Mouse (Mus musculus): ENCODE results near the gene Plg. TPM values are rescaled to one million over a fixed set of nuclear protein-coding genes. Genes with fewer than 3 reads are reported as not detected.
A peak's percentile ranks its signal among the peaks of the same experiment; 100 is the strongest.

Gene Plg
- polyA plus RNA-seq, 1 experiment from 2014 or later, result 0.11 TPM

GRCm38 (mm10) chr17:12367373-12367930, 11.0 kb upstream of the Plg start:
- H3K36me3 ChIP-seq, result no peaks in the 10 kb centered on the region
- WGBS, result 37% methylated on average over 5 of the region's 5 CpGs

GRCm38 (mm10) chr17:12369393-12369792, 9.0 kb upstream of the Plg start:
- H3K9me3 ChIP-seq, result no peaks in the 10 kb centered on the region
- H3K27ac ChIP-seq, result no peak overlapping the region
- WGBS, result 36% methylated on average over 5 of the region's 5 CpGs
- no peak overlapping the region for H3K4me3 ChIP-seq
- H3K4me1 ChIP-seq, result peaks cover 3% of the 10 kb centered on the region
- no peak overlapping the region for H3K4me2 ChIP-seq (replicated peaks)
- H3K27me3 ChIP-seq (replicated peaks), result no peaks in the 10 kb centered on the region
- no peaks in the 10 kb centered on the region for H3K36me3 ChIP-seq
- H3K9ac ChIP-seq, result no peak overlapping the region
- ATAC-seq (ENCODE audit: low FRiP score, low read depth), result no peak

More at GRCm38 (mm10) chr17:12367373-12367930, 11.0 kb upstream of the Plg start:
- Histone ChIP-seq H3K4me3 (no peak overlapping the region), H3K27me3 (replicated peaks) (no peaks in the 10 kb centered on the region), H3K27ac (no peak overlapping the region), H3K4me1 (peaks cover 3% of the 10 kb centered on the region), H3K4me2 (replicated peaks) (no peak overlapping the region), H3K9ac (no peak overlapping the region), H3K9me3 (no peaks in the 10 kb centered on the region)
- ATAC-seq (ENCODE audit: low FRiP score, low read depth), result peak; percentile 71; the same call in 1 of the 2 replicates

GRCm38 (mm10) chr17:12370289-12370688, 8.1 kb upstream of the Plg start:
- no peak overlapping the region for H3K4me3 ChIP-seq
- no peak overlapping the region for H3K9ac ChIP-seq
- H3K9me3 ChIP-seq, result no peaks in the 10 kb centered on the region
- no peak overlapping the region for H3K27ac ChIP-seq
- no peaks in the 10 kb centered on the region for H3K36me3 ChIP-seq
- 88% methylated on average over 4 of the region's 4 CpGs for WGBS
- H3K4me2 ChIP-seq (replicated peaks), result no peak overlapping the region
- H3K4me1 ChIP-seq, result peaks cover 3% of the 10 kb centered on the region
- H3K27me3 ChIP-seq (replicated peaks), result no peaks in the 10 kb centered on the region
- no peak for ATAC-seq (ENCODE audit: low FRiP score, low read depth)

GRCm38 (mm10) chr17:12371310-12371925, 7.0 kb upstream of the Plg start:
- Histone ChIP-seq H3K4me3 (no peak overlapping the region), H3K27me3 (replicated peaks) (no peaks in the 10 kb centered on the region), H3K9me3 (no peaks in the 10 kb centered on the region), H3K9ac (no peak overlapping the region), H3K4me1 (peaks cover 3% of the 10 kb centered on the region), H3K36me3 (no peaks in the 10 kb centered on the region), H3K27ac (no peak overlapping the region), H3K4me2 (replicated peaks) (peak overlapping the region; percentile 38)
- 39% methylated on average over 10 of the region's 10 CpGs for WGBS
- ATAC-seq (ENCODE audit: low FRiP score, low read depth), result no peak

GRCm38 (mm10) chr17:12372021-12372420, 6.4 kb upstream of the Plg start:
- Histone ChIP-seq H3K27me3 (replicated peaks) (no peaks in the 10 kb centered on the region), H3K4me1 (peaks cover 3% of the 10 kb centered on the region), H3K4me3 (no peak overlapping the region), H3K9me3 (no peaks in the 10 kb centered on the region), H3K36me3 (no peaks in the 10 kb centered on the region), H3K4me2 (replicated peaks) (peak overlapping the region; percentile 38), H3K27ac (no peak overlapping the region), H3K9ac (no peak overlapping the region)
- peak; percentile 38; the same call in 1 of the 2 replicates for ATAC-seq (ENCODE audit: low FRiP score, low read depth)
- 25% methylated on average over 4 of the region's 4 CpGs for WGBS

GRCm38 (mm10) chr17:12373601-12374144, 4.7 kb upstream of the Plg start:
- 85% methylated on average over 3 of the region's 3 CpGs for WGBS

GRCm38 (mm10) chr17:12380287-12380686, 1.9 kb downstream of the Plg start:
- Histone ChIP-seq H3K9me3 (no peaks in the 10 kb centered on the region), H3K4me3 (no peak overlapping the region), H3K36me3 (no peaks in the 10 kb centered on the region), H3K9ac (no peak overlapping the region), H3K4me2 (replicated peaks) (no peak overlapping the region), H3K27me3 (replicated peaks) (no peaks in the 10 kb centered on the region), H3K27ac (no peak overlapping the region), H3K4me1 (no peaks in the 10 kb centered on the region)
- ATAC-seq (ENCODE audit: low FRiP score, low read depth), result no peak
- WGBS, result 90% methylated on average over 4 of the region's 4 CpGs

More at GRCm38 (mm10) chr17:12373601-12374144, 4.7 kb upstream of the Plg start:
- no peaks in the 10 kb centered on the region for H3K9me3 ChIP-seq
- H3K4me3 ChIP-seq, result no peak overlapping the region
- H3K4me1 ChIP-seq, result peaks cover 3% of the 10 kb centered on the region
- no peak for ATAC-seq (ENCODE audit: low FRiP score, low read depth)
- no peaks in the 10 kb centered on the region for H3K36me3 ChIP-seq
- H3K9ac ChIP-seq, result no peak overlapping the region
- H3K27me3 ChIP-seq (replicated peaks), result no peaks in the 10 kb centered on the region
- H3K4me2 ChIP-seq (replicated peaks), result no peak overlapping the region
- H3K27ac ChIP-seq, result no peak overlapping the region

GRCm38 (mm10) chr17:12381579-12381978, 3.2 kb downstream of the Plg start:
- no peak overlapping the region for H3K4me3 ChIP-seq
- no peaks in the 10 kb centered on the region for H3K27me3 ChIP-seq (replicated peaks)
- H3K9me3 ChIP-seq, result no peaks in the 10 kb centered on the region
- no peak overlapping the region for H3K27ac ChIP-seq
- no peaks in the 10 kb centered on the region for H3K4me1 ChIP-seq
- H3K9ac ChIP-seq, result no peak overlapping the region
- H3K4me2 ChIP-seq (replicated peaks), result no peak overlapping the region
- H3K36me3 ChIP-seq, result no peaks in the 10 kb centered on the region
- ATAC-seq (ENCODE audit: low FRiP score, low read depth), result no peak
- WGBS, result 84% methylated on average over 2 of the region's 2 CpGs

- no peaks in the 10 kb centered on the region for H3K9me3 ChIP-seq
- no peak overlapping the region for H3K9ac ChIP-seq
- no peak overlapping the region for H3K27ac ChIP-seq
- no peaks in the 10 kb centered on the region for H3K36me3 ChIP-seq
- H3K4me3 ChIP-seq, result no peak overlapping the region
- H3K27me3 ChIP-seq (replicated peaks), result no peaks in the 10 kb centered on the region
- WGBS, result 22% methylated on average over 2 of the region's 2 CpGs
- ATAC-seq (ENCODE audit: low FRiP score, low read depth), result peak; percentile 79
- no peak overlapping the region for H3K4me2 ChIP-seq (replicated peaks)
- H3K4me1 ChIP-seq, result no peaks in the 10 kb centered on the region
Measured at GRCm38 (mm10) chr17:12382531-12382930, 4.1 kb downstream of the Plg start.

GRCm38 (mm10) chr17:12385049-12385794, 6.8 kb downstream of the Plg start:
- Histone ChIP-seq H3K36me3 (no peaks in the 10 kb centered on the region), H3K4me1 (no peaks in the 10 kb centered on the region), H3K9ac (no peak overlapping the region), H3K4me2 (replicated peaks) (no peak overlapping the region), H3K4me3 (no peak overlapping the region), H3K27ac (no peak overlapping the region), H3K9me3 (no peaks in the 10 kb centered on the region), H3K27me3 (replicated peaks) (no peaks in the 10 kb centered on the region)
- 61% methylated on average over 8 of the region's 8 CpGs for WGBS
- no peak for ATAC-seq (ENCODE audit: low FRiP score, low read depth)

- no peaks in the 10 kb centered on the region for H3K4me1 ChIP-seq
- ATAC-seq (ENCODE audit: low FRiP score, low read depth), result no peak
- H3K27ac ChIP-seq, result no peak overlapping the region
- no peak overlapping the region for H3K9ac ChIP-seq
- no peak overlapping the region for H3K4me2 ChIP-seq (replicated peaks)
- no peaks in the 10 kb centered on the region for H3K27me3 ChIP-seq (replicated peaks)
- H3K36me3 ChIP-seq, result no peaks in the 10 kb centered on the region
- no peak overlapping the region for H3K4me3 ChIP-seq
- WGBS, result 86% methylated on average over 2 of the region's 2 CpGs
- no peaks in the 10 kb centered on the region for H3K9me3 ChIP-seq
Measured at GRCm38 (mm10) chr17:12387781-12388180, 9.4 kb downstream of the Plg start.

- no peaks in the 10 kb centered on the region for H3K36me3 ChIP-seq
- H3K27ac ChIP-seq, result no peak overlapping the region
- H3K4me3 ChIP-seq, result no peak overlapping the region
- no peak overlapping the region for H3K9ac ChIP-seq
- H3K4me2 ChIP-seq (replicated peaks), result no peak overlapping the region
- H3K27me3 ChIP-seq (replicated peaks), result no peaks in the 10 kb centered on the region
- ATAC-seq (ENCODE audit: low FRiP score, low read depth), result no peak
- 95% methylated on average over 7 of the region's 7 CpGs for WGBS
- H3K4me1 ChIP-seq, result no peaks in the 10 kb centered on the region
- no peaks in the 10 kb centered on the region for H3K9me3 ChIP-seq
Measured at GRCm38 (mm10) chr17:12388239-12388638, 9.8 kb downstream of the Plg start.
